Mouse (Mus musculus): ENCODE results near the gene Fer1l5. TPM values are rescaled to one million over a fixed set of nuclear protein-coding genes. Genes with fewer than 3 reads are reported as not detected.

The Fer1l5 gene
- polyA plus RNA-seq, 1 experiment = not detected

GRCm38 (mm10) chr1:36446106-36446824 is 74.2 kb downstream of the Fer1l5 start:
- Histone ChIP-seq H3K9me3 (peaks cover 11% of the 10 kb centered on the region), H3K36me3 (replicated peaks; ENCODE audit: low read length) (peaks cover 23% of the 10 kb centered on the region), H3K4me1 (peaks cover 39% of the 10 kb centered on the region), H3K4me3 (replicated peaks) (no peak overlapping the region), H3K27me3 (replicated peaks) (no peaks in the 10 kb centered on the region)
- no peak for TF ChIP-seq FLI1 (IDR thresholded peaks at IDR 0.05; ENCODE audit: low read length)
- no peak for TF ChIP-seq GATA1 (IDR thresholded peaks at IDR 0.05; ENCODE audit: borderline replicate concordance, low read length)

- H3K4me3 ChIP-seq (replicated peaks) = no peak overlapping the region
- peaks cover 38% of the 10 kb centered on the region for H3K4me1 ChIP-seq
- no peaks in the 10 kb centered on the region for H3K27me3 ChIP-seq (replicated peaks)
- peaks cover 17% of the 10 kb centered on the region for H3K36me3 ChIP-seq (replicated peaks; ENCODE audit: low read length)
- TF ChIP-seq GATA1 (IDR thresholded peaks at IDR 0.05; ENCODE audit: borderline replicate concordance, low read length) (no peak), FLI1 (IDR thresholded peaks at IDR 0.05; ENCODE audit: low read length) (no peak)
- peaks cover 11% of the 10 kb centered on the region for H3K9me3 ChIP-seq
Observed at GRCm38 (mm10) chr1:36446841-36447240, 74.8 kb downstream of the Fer1l5 start.

- no peak for TF ChIP-seq FLI1 (IDR thresholded peaks at IDR 0.05; ENCODE audit: low read length)
- TF ChIP-seq GATA1 (IDR thresholded peaks at IDR 0.05; ENCODE audit: borderline replicate concordance, low read length) = no peak
- Histone ChIP-seq H3K9me3 (peaks cover 9% of the 10 kb centered on the region), H3K4me3 (replicated peaks) (peak overlapping the region; percentile 28), H3K36me3 (replicated peaks; ENCODE audit: low read length) (peaks cover 2% of the 10 kb centered on the region), H3K27me3 (replicated peaks) (no peaks in the 10 kb centered on the region), H3K4me1 (peaks cover 55% of the 10 kb centered on the region)
Observed at GRCm38 (mm10) chr1:36454055-36454815, 82.1 kb downstream of the Fer1l5 start.

GRCm38 (mm10) chr1:36457388-36458014 is 85.4 kb downstream of the Fer1l5 start:
- Histone ChIP-seq H3K9me3 (peaks cover 7% of the 10 kb centered on the region; the same call in 1 of the 2 replicates), H3K27me3 (replicated peaks) (no peaks in the 10 kb centered on the region), H3K36me3 (replicated peaks; ENCODE audit: low read length) (peaks cover 8% of the 10 kb centered on the region), H3K4me3 (replicated peaks) (peak overlapping the region; percentile 77), H3K4me1 (peaks cover 88% of the 10 kb centered on the region)
- TF ChIP-seq GATA1 (IDR thresholded peaks at IDR 0.05; ENCODE audit: borderline replicate concordance, low read length) (no peak), FLI1 (IDR thresholded peaks at IDR 0.05; ENCODE audit: low read length) (no peak)

- peak; percentile 38; the same call in 1 of the 2 replicates for TF ChIP-seq FLI1 (IDR thresholded peaks at IDR 0.05; ENCODE audit: low read length)
- no peak for TF ChIP-seq GATA1 (IDR thresholded peaks at IDR 0.05; ENCODE audit: borderline replicate concordance, low read length)
- Histone ChIP-seq H3K36me3 (replicated peaks; ENCODE audit: low read length) (peaks cover 10% of the 10 kb centered on the region), H3K4me3 (replicated peaks) (peak overlapping the region; percentile 77), H3K27me3 (replicated peaks) (no peaks in the 10 kb centered on the region), H3K4me1 (peaks cover 90% of the 10 kb centered on the region), H3K9me3 (peaks cover 7% of the 10 kb centered on the region; the same call in 1 of the 2 replicates)
Observed at GRCm38 (mm10) chr1:36458169-36458568, 86.1 kb downstream of the Fer1l5 start.

- peak overlapping the region; percentile 87 for H3K4me3 ChIP-seq (replicated peaks)
- H3K4me1 ChIP-seq = peaks cover 84% of the 10 kb centered on the region
- H3K27me3 ChIP-seq (replicated peaks) = no peaks in the 10 kb centered on the region
- no peak for TF ChIP-seq FLI1 (IDR thresholded peaks at IDR 0.05; ENCODE audit: low read length)
- no peak for TF ChIP-seq GATA1 (IDR thresholded peaks at IDR 0.05; ENCODE audit: borderline replicate concordance, low read length)
- peaks cover 5% of the 10 kb centered on the region; the same call in 1 of the 2 replicates for H3K9me3 ChIP-seq
- H3K36me3 ChIP-seq (replicated peaks; ENCODE audit: low read length) = peaks cover 30% of the 10 kb centered on the region
Observed at GRCm38 (mm10) chr1:36461829-36462228, 89.7 kb downstream of the Fer1l5 start.

GRCm38 (mm10) chr1:36465641-36466160 is 93.6 kb downstream of the Fer1l5 start:
- H3K27me3 ChIP-seq (replicated peaks) = no peaks in the 10 kb centered on the region
- peaks cover 83% of the 10 kb centered on the region for H3K4me1 ChIP-seq
- peaks cover 43% of the 10 kb centered on the region for H3K36me3 ChIP-seq (replicated peaks; ENCODE audit: low read length)
- H3K4me3 ChIP-seq (replicated peaks) = no peak overlapping the region
- H3K9me3 ChIP-seq = peaks cover 2% of the 10 kb centered on the region; the same call in 1 of the 2 replicates
- TF ChIP-seq GATA1 (IDR thresholded peaks at IDR 0.05; ENCODE audit: borderline replicate concordance, low read length) (no peak), FLI1 (IDR thresholded peaks at IDR 0.05; ENCODE audit: low read length) (no peak)

- Histone ChIP-seq H3K27me3 (replicated peaks) (peaks cover 2% of the 10 kb centered on the region), H3K36me3 (replicated peaks; ENCODE audit: low read length) (peaks cover 40% of the 10 kb centered on the region), H3K4me1 (peaks cover 77% of the 10 kb centered on the region), H3K9me3 (no peaks in the 10 kb centered on the region), H3K4me3 (replicated peaks) (no peak overlapping the region)
- no peak for TF ChIP-seq GATA1 (IDR thresholded peaks at IDR 0.05; ENCODE audit: borderline replicate concordance, low read length)
- no peak for TF ChIP-seq FLI1 (IDR thresholded peaks at IDR 0.05; ENCODE audit: low read length)
Observed at GRCm38 (mm10) chr1:36467446-36467845, 95.4 kb downstream of the Fer1l5 start.

- Histone ChIP-seq H3K27me3 (replicated peaks) (peaks cover 2% of the 10 kb centered on the region), H3K9me3 (no peaks in the 10 kb centered on the region), H3K4me3 (replicated peaks) (peak overlapping the region; percentile 79), H3K36me3 (replicated peaks; ENCODE audit: low read length) (peaks cover 43% of the 10 kb centered on the region), H3K4me1 (peaks cover 82% of the 10 kb centered on the region)
- TF ChIP-seq FLI1 (IDR thresholded peaks at IDR 0.05; ENCODE audit: low read length) = no peak
- TF ChIP-seq GATA1 (IDR thresholded peaks at IDR 0.05; ENCODE audit: borderline replicate concordance, low read length) = no peak
Observed at GRCm38 (mm10) chr1:36469811-36470444, 97.8 kb downstream of the Fer1l5 start.
